Mouse (Mus musculus) embryo, embryonic 11.5 days (tissue): Measurements from ENCODE around the gene Gm20403.
"Not testable (repeated sequence)": the region's sequence is repeated elsewhere in the genome, so short reads cannot be mapped to it uniquely, and the experiment has no call there.

Source experiments
- DNase-seq: peaks from one replicate; pipeline ENCODE4 v3.0.0-alpha.2; 2012; ENCODE audit warnings: low read depth, low spot score

Gene Gm20403

DNA sequence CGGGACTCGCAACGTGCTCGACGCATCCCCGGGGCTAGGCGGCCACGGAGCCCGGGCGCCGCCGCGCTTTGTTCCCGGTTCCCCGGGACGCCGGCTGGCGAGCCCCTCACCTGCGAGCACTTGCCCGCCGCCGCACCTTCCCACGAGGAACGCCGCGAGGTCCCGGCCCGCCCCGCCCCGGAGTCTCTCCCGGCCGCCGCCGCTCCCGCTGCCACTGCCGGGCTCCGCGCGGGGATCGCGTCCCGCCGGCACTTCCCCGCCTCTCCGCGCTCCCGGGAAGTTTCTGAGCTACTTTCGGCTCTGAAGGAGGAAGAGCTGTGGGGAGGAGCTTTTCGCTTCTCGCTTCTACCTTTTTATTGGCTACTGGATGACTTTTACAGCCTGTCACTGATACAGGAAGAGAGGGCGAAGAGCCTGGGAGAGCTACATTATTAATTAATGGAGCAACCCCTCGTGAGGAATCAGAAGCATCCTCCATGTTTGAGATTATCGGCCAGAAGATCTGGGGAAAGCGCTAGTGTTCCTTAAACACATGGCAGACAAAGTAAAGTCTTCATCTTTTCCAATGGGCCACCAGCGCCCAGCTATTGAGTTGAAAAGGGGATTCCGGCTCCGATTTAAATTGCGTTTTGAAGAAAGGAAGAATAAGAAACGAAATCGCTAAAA, at the start of gene Gm20403:
Gm20403 (minus strand) TSS at position 478 of the 666 bp plus-strand sequence.
- peak; percentile 54 for DNase-seq

DNA sequence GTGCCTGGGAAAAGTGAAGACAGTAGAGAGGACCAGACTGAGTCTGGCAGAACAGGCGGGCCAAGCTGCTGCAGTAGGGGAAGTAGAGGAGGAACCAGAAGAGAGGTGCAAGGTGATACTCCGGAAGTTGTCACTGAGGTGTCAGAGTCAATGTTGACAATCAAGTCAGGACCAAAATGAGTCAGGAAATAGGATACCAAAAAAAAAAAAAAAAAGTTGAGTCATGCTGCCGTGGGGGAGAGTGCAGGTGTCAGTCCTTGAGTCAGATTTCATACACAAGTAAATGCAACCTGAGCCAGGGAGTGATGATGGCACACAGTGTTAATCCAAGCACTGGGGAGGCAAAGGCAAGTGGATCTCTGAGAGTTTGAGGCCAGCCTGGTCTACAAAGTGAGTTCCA, 40.8 kb upstream of the Gm20403 start:
- DNase-seq: no peak

DNA sequence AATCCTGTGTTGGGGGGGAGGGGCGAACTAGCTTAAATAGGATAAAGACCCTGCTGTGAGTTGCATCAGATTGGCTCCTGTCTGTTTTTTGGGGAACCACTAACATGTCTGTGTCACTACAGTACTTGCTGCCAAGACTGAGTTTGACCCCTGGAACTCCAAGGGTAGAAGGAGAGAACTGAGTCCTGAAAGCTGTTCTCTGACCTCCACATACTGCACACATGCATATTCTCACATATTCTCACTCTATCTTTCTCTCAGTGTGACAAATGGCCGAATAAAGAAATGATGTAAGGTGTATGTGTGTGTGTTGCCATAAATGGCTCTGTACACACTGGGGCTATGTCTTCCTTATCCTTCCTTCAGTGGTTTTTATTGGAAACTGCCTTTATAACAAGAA, 37.0 kb upstream of the Gm20403 start:
- no peak for DNase-seq

DNA sequence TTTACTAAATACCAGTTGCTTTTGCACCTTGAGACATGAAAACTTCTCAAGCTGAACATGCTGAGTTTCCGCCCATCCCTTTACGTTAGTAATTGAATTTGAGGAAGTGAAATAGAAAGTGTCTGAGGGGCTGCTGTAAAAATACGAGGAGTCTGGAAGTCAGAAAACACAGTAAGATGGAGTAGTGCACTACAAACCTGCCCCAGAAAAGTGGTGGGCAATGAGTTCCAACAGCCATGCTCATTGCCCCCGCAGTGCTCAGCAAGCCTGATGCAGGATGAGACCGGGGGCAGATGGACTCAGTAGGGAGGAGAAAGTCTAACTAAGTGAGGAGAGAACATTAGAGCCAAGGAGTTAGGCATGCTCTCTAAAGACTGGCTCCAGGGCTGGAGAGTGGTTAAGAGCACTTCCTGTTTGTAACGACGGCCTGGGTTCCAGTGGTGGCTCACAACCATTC, 33.1 kb upstream of the Gm20403 start:
- no peak for DNase-seq

DNA sequence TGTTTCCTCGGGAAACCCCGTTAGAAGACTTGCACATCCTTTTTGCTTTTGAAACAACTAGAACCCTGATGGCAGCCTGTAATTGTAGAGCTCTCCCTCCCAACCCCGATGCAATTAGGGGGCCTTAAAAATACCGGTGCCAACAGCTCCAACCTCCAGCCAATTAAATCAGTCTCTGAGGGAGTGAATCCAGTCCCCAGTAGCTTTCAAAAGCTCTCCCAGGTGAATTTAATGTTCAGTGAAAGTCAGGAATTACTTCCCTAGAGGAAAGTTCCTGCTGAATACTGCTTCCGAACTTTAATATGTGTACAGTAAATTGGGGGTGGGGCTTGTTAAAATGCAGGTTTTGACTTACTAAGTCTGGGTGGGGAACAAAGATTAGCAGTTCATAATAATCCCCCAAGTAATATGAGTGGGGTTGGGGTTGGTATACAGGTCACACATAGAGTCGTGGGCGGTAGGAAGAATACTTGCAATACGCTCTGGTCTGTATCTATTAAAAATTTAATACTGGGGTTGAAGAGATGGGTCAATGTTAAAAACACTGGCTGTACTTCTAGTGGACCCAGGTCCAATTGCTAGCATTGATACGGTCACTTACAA, 30.9 kb upstream of the Gm20403 start:
- no peak for DNase-seq

DNA sequence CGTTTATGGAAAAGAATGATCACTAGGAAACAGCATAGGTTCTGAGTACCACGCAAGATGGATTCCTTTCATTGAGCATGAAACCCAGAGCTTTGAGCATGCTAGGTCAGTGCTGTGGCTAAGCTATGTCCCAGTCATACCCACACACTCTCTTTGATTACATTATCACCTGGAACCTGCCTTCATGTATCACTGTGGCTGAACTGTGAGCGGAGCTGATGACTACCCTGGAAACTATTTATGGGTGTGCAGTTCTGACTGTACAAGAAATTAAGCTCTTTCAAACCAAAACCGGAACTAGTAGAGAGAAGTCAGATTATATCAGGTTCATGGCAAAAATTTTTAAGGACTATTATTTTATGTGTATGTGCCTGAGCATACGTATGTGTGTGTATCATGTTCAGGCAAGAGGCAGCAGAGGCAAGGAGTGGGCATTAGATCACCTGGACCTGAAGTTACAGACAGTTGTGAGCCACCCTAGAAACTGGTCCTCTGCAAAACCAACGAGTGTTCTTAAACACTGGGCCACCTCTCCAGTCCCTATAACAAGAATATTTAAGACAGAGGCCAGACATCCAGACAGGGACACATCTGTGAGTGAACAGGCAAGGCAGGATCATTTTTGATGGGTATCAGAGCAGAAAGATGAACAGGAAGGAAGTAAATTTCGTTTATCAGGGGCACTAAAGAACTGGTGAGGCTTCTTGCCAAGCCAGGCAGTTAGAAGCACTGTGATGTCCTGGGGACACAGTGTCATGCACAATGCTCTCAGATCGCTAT, 30.2 kb upstream of the Gm20403 start:
- DNase-seq: no peak

DNA sequence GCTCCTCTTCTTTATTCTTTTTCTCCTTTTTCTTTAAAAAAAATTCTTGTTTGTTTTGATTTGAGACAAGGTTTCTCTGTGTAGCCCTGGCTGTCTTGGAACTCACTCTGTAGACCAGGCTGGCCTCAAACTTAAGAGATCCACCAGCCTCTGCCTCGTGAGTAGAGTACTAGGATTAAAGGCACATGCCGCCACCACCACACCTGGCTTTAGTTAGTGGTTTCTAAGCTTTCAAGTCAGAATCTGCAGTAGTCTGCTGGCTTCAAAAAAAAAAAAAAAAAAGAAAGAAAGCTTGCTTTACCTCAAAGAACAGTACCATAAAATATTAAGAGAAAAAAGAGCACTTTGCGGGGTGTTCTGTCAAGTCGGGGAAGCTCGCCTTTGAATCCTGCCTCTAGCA, 29.1 kb upstream of the Gm20403 start:
- DNase-seq: no peak

DNA sequence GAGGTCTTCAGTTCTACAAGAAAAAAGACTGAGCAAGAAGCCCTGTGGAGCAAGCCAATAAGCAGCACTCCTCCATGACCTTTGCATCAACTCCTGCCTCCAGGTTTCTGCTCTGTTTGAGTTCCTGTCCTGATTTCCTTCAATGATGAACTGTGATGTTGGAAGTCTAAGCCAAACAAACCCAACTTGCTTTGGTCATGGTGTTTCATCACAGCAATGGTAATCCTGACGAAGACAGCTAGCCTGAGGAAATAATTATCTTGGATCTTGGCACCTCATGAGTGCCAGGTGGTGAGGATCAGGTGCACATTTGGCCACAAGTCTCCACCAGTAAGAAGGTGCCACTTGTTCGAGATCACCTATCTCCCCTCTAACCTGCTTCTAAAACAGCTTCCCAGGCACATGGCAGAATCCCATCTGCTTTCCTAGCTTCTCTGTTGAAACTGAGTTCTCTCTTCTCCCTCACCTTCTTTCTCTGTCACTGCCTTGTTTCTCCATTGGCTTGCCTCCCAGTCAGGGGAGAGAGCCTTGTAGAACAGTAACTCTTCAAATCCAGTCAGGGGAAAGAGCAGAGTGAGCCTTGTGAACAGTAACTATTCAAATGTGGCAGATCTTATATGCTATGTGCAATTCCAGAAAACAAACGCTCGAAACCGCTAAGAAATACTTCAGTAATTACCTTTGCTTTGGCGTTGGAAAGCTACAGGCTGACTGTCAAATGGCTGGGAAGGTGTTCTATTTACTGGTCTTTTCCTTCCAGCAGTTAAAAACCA, 27.5 kb upstream of the Gm20403 start, which contains the start of gene Baz1a:
Baz1a (minus strand) TSS at position 723 of the 773 bp plus-strand sequence.
- no peak for DNase-seq

DNA sequence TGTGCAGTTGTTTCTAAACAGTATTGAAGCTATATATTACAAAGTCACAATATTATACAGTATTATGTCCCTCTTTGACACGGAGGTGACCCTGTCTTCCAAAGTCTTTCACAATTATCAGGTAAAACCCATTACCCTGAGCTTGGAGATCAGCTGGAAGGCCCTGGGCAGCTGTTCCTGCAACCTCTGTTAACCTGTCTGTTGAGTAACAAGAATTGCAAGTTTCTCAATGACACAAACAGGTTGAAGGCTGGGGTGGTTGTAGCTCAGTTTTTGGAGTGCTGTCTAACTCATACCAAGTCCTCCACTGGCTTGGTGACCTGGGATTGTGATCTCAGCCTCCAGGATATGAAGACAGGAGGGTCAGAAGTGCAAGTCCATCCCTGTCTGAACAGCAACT, 26.7 kb upstream of the Gm20403 start:
- no peak for DNase-seq

DNA sequence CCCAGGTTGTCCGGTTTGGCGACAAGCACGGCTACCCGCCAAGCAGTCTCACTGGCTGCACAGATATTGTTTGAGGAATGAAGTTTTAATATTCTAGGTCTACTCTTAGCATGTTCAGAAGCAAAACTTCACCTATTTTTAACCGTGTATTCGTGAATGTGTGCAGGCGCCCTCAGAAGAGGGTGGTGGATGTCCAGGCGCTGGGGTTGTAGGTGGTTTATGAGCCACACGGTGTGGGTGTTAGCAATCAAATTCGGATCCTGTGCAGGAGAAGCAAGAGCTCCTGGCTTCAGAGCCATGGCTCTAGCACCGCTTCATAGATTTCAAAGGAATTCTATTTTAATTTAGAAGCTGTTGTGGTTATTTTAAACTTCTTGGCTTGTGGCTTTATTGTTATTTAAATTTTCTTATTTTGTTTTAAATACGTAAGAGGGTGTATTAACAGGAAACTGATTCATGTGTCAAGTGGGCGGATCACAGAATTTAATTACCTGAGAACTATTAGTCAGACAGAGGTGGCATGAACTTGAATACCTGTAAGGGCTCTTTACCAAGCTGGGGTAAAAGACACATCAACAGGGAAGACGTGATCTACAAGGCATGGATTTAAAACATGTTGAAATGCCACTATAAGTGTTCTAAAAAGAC, 21.2 kb upstream of the Gm20403 start:
- DNase-seq: no peak

DNA sequence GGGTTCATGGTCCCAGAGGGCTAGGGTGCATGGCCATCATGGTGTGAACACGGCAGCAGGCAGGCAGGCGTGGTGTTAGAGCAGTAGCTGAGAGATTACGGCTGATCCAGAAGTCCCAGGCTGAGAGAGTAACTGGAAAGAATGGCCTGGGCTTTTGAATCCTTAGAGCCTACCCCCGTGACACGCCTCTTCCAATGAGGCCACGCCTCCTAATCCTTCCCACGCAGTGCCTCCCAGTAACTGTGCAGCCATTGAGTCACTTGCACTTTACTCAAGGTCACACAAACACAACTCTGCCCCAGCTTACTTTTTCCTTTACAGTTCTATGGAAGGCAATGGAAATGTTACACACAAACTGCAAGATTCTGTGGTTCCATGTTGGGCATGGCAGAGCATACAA, 19.7 kb upstream of the Gm20403 start:
- no peak for DNase-seq

DNA sequence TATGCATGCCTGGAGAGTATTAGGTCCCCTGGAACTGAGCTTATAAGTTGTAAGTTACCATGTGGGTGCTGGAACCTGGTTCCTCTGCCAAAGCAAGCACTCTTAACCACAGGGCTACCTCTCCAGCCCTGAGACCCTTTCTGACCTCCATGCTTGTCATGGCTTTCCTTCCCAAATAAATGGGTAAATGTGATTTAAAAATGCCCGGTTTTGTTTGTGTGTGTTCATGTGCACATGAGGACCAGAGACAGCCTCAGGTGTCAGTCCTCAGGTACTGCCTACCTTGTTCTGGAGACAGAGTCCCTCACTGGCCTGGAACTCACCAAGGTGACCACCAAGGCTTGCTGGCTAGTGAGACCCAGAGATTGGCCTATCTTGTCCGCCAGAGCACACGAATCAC, 18.1 kb upstream of the Gm20403 start:
- DNase-seq: no peak

DNA sequence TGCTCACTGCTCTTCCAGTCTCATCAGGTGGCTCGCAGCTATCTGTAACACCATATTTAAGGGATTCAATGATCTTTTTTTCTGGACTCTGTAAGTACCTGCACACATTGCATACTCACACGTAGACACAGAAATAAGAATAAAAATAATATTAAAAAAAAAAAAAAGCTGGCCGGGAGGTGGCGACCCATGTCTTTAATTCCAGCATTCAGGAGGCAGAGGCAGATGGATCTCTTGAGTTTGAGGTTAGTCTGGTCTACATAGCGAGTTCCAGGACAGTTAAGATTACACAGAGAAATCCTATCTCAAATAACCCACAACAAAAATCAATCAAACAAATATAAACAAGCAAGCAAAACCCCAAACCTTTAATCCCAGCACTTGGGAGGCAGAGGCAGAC, 17.5 kb upstream of the Gm20403 start:
- DNase-seq: no peak

DNA sequence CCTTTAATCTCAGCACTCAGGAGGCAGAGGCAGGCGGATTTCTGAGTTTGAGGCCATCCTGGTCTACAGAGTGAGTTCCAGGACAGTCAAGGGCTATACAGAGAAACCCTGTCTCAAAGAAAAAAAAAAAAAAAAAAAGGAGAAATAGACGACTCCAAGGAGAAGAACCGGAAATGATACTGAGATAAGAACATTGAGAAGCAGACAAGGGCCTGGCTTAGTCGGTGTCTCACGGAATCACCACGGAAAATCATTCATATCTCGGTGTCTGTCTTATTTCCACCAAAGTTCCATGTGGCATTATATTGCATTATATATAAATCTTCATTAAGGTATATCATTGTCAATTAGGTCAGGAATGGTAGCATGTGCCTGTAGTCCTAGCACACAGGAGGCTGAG, 16.2 kb upstream of the Gm20403 start:
- not testable (repeated sequence) for DNase-seq

DNA sequence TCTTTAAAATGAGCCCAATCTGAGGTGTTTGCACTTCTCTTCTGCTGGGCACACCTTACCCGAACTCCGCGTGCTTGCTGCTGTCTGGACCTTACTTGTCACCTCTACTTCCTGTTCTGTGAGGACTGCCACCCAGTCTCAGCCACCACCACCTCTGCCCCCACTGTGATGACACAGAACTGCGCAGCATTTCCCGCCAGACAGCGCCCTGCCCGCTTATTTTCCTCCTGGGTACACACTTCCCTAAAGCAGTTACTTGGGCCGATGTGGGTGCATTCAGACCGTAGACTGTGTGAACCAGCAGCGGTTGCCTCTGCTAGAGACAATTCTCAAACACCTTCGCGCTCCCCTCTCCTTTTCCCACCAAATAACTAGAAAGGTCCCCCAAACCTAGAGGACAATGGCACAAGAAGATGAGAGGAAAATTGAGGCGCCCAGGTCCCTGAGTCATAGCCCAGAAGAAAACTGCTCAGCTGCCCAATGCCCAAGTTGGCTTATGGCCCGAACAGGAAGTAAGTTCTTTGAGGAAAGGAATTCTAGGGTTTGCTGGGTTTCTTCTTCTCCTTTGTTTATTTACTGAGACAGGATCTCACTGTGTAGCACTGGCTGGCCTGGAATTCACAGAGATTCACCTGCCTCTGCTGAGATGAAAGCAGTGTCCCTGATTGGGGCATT, 12.8 kb upstream of the Gm20403 start:
- no peak for DNase-seq

DNA sequence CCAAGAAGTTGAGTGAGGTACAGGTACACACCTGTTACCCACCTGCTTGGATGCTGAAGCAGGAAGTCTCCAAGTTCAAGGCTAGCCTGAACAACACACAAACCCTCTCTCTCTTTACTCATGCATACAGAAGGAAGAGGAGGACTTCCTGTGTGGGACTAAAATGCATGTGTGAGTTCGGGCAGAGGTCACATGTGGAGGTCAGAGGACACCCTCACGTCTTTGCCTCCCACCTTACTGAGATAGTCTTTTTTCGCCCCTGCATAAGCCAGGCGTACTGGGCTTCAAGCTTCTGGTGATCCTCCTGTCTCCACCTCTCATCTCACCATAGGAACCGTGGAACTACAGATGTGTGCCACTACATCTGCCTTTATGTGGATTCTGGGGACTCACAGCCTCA, 12.1 kb upstream of the Gm20403 start:
- no peak for DNase-seq

DNA sequence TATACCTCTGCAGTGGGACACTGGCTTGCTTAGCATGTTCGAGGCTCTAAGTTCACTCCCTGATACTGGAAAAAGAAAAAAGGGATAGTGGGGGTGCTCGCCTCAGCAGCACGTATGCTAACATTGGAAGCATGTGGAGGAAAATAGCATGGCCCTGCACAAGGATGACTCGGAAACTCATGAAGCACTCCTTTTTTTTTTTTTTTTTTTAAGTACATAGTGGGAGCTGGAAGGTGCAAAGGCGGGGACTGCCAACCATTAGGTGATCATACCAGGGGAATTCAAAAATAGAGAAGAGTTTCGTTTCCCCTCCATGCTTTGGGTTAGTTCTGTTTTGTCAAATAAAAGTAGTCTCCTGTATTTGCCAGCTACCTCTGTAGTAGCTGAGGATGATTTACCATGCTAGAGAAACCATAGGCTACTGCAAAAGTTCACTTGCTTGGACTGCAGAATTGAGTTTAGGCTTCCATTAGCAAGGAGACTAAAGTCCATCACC, 10.7 kb upstream of the Gm20403 start:
- DNase-seq: no peak

DNA sequence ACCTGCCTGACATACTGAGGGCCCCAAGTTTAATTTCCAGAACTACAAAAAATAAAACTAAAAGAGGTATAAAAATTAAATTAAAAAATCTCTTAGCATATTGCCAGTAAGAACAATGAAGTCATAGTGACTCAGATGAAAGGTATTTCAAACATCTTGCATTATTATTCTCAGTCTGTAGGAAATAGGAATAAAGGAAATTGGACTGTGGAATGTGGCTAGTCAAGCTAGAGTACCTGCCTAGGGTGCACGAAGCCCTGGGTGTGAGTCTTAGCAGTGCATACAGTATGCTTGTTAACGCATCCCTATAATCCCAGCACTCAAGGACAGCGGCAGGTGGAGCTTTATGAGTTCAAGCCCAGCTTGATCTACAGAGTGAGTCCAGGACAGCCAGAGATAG, 9.6 kb upstream of the Gm20403 start:
- DNase-seq: no peak

DNA sequence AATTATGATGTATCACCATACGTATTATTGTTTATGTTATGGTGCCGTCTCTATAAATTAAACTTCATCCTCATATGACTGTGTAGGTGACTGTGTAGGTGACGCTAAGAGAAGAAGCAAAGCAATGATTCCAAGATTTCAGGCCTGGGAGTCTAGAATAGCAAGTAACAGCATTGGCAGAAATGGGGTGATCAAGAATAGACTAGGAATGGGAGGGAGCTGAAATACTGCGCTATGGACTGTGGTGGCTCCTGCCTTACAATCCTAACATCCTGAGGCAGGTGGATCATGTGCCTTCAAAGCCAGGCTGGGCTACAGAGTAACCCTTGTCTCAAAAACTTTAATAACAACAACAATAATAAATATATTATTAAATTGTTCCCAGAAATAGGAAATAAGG, 8.1 kb upstream of the Gm20403 start:
- DNase-seq: no peak

DNA sequence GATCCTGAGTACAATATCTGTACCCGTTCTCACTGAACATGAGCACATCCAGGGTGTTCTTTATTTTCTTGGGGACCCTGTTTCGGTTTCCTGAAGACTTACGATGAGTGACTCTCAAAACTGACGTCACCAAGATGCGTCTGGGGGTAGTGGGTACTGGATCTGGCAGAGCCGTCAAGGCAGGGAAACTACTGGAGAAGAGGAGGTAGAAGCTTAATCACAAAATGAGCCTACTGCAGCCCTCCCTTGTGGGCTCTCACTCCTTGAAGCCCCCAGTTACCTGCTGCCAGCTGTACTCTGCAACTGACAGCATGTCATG, 7.7 kb upstream of the Gm20403 start:
- no peak for DNase-seq
